In the genomic region with DNA sequence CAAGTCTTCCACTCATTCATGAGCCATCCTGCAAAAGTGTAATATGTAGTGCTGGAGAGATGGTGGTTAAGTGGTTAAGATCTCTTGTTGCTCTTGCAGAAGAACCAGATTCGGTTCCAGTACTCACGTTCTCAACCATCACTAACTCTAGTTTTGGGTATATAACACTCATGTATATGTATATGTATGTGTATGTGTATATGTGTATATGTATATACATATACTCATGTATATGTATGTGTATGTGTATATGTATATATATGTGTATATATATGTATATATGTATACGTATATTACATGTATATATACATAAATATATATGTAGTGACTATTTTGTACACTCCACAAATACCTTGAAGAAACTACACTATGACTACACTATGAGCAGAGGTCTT, we compare ENCODE assay signal across 7 mouse cellular contexts. TPM values are rescaled to one million over a fixed set of nuclear protein-coding genes. Genes with fewer than 3 reads are reported as not detected.
DNase-seq lines count a peak whose midpoint lies in the region; ATAC-seq and TF ChIP-seq lines count a peak whose summit lies in the region.

No protein-coding gene starts in this region.

- DNase-seq in lung, postnatal 25 days (ENCODE audit: low spot score), result no peak
- DNase-seq in forebrain, embryonic 11.5 days (ENCODE audit: low spot score), result no peak
- no peak for DNase-seq in limb, embryonic 14.5 days (ENCODE audit: low spot score)
- DNase-seq in gastrocnemius, postnatal 36 days, result no peak
- no peak for DNase-seq in kidney, adult 11 months

- 0 out of 2 replicates have a peak, but pooled peaks cover 3% of the 10 kb centered on the region for H3K4me1 ChIP-seq in lung, embryonic 15.5 days
- H3K4me1 ChIP-seq in forebrain, embryonic 11.5 days (replicated peaks; ENCODE audit: control insufficient read depth, insufficient read depth, low read length), result no peaks in the 10 kb centered on the region; the same call in 1 of the 2 replicates
- peaks cover 5% of the 10 kb centered on the region; the same call in 1 of the 2 replicates for H3K4me1 ChIP-seq in limb, embryonic 14.5 days (ENCODE audit: control insufficient read depth, insufficient read depth, low read length)
- H3K4me1 ChIP-seq in stomach, embryonic 14.5 days (ENCODE audit: control insufficient read depth, insufficient read depth, low read length), result no peaks in the 10 kb centered on the region

- intact Hi-C loops in gastrocnemius, postnatal 36 days (cut with DNase I), result no loop called here

- H3K9me3 ChIP-seq in lung, embryonic 15.5 days, result no peaks in the 10 kb centered on the region
- H3K9me3 ChIP-seq in forebrain, embryonic 11.5 days (ENCODE audit: control insufficient read depth, low read length), result no peaks in the 10 kb centered on the region
- H3K9me3 ChIP-seq in limb, embryonic 14.5 days (ENCODE audit: control insufficient read depth, low read length), result no peaks in the 10 kb centered on the region
- no peaks in the 10 kb centered on the region for H3K9me3 ChIP-seq in stomach, embryonic 14.5 days (ENCODE audit: control insufficient read depth, low read depth, low read length)

- H3K27me3 ChIP-seq in lung, embryonic 15.5 days, result no peaks in the 10 kb centered on the region
- no peaks in the 10 kb centered on the region for H3K27me3 ChIP-seq in forebrain, embryonic 11.5 days (ENCODE audit: control insufficient read depth, insufficient read depth, low read length)
- H3K27me3 ChIP-seq in limb, embryonic 14.5 days (ENCODE audit: control insufficient read depth, insufficient read depth, low read length), result no peaks in the 10 kb centered on the region
- H3K27me3 ChIP-seq in stomach, embryonic 14.5 days (ENCODE audit: control insufficient read depth, insufficient read depth, low read length), result no peaks in the 10 kb centered on the region

- no peak for ATAC-seq in lung, embryonic 15.5 days (ENCODE audit: borderline replicate concordance, extremely low read depth, low FRiP score, low TSS enrichment)
- ATAC-seq in forebrain, embryonic 11.5 days (replicated peaks; ENCODE audit: low FRiP score), result peak; percentile 42; the same call in 1 of the 2 replicates
- no peak for ATAC-seq in limb, embryonic 14.5 days (ENCODE audit: low FRiP score, low read depth)
- ATAC-seq in stomach, embryonic 14.5 days (ENCODE audit: insufficient number of reproducible peaks, insufficient read depth, low FRiP score, low read depth), result no peak

- H3K27ac ChIP-seq in lung, embryonic 15.5 days, result no peak overlapping the region
- no peak overlapping the region; the same call in 1 of the 2 replicates for H3K27ac ChIP-seq in forebrain, embryonic 11.5 days (ENCODE audit: low read depth, low read length)
- no peak overlapping the region; the same call in 1 of the 2 replicates for H3K27ac ChIP-seq in limb, embryonic 14.5 days (replicated peaks; ENCODE audit: low read depth, low read length)
- H3K27ac ChIP-seq in stomach, embryonic 14.5 days (ENCODE audit: low read length), result peak overlapping the region; percentile 85; the same call in 1 of the 2 replicates

- 57% methylated on average over 3 of the region's 3 CpGs for WGBS in lung, embryonic 15.5 days
- 71% methylated on average over 3 of the region's 3 CpGs for WGBS in forebrain, embryonic 11.5 days
- 71% methylated on average over 3 of the region's 3 CpGs for WGBS in limb, embryonic 14.5 days
- 67% methylated on average over 3 of the region's 3 CpGs for WGBS in stomach, embryonic 14.5 days

- H3K36me3 ChIP-seq in lung, embryonic 15.5 days, result no peaks in the 10 kb centered on the region
- no peaks in the 10 kb centered on the region for H3K36me3 ChIP-seq in forebrain, embryonic 11.5 days (ENCODE audit: control insufficient read depth, insufficient read depth, low read length)
- H3K36me3 ChIP-seq in limb, embryonic 14.5 days (ENCODE audit: control insufficient read depth, insufficient read depth, low read length), result peaks cover 9% of the 10 kb centered on the region; the same call in 1 of the 2 replicates
- H3K36me3 ChIP-seq in stomach, embryonic 14.5 days (ENCODE audit: control insufficient read depth, insufficient read depth, low read length), result peaks cover 4% of the 10 kb centered on the region; the same call in 1 of the 2 replicates

- H3K4me3 ChIP-seq in lung, embryonic 15.5 days, result peak overlapping the region; percentile 82
- H3K4me3 ChIP-seq in forebrain, embryonic 11.5 days (ENCODE audit: low read depth, low read length), result peak overlapping the region; percentile 76
- H3K4me3 ChIP-seq in limb, embryonic 14.5 days (replicated peaks; ENCODE audit: low read length), result peak overlapping the region; percentile 68
- H3K4me3 ChIP-seq in stomach, embryonic 14.5 days (ENCODE audit: low read depth, low read length), result peak overlapping the region; percentile 78

- peak overlapping the region; percentile 78 for H3K9ac ChIP-seq in lung, embryonic 15.5 days
- H3K9ac ChIP-seq in forebrain, embryonic 11.5 days (ENCODE audit: low read length), result peak overlapping the region; percentile 77
- peak overlapping the region; percentile 78 for H3K9ac ChIP-seq in limb, embryonic 14.5 days (ENCODE audit: low read depth, low read length, severe bottlenecking)
- peak overlapping the region; percentile 84 for H3K9ac ChIP-seq in stomach, embryonic 14.5 days (replicated peaks; ENCODE audit: low read depth, low read length)

- H3K4me2 ChIP-seq in lung, embryonic 15.5 days, result peak overlapping the region; percentile 68
- peak overlapping the region; percentile 71 for H3K4me2 ChIP-seq in forebrain, embryonic 11.5 days (ENCODE audit: low read depth, low read length, severe bottlenecking)
- peak overlapping the region; percentile 61 for H3K4me2 ChIP-seq in limb, embryonic 14.5 days (replicated peaks; ENCODE audit: low read depth, low read length, severe bottlenecking)
- peak overlapping the region; percentile 57 for H3K4me2 ChIP-seq in stomach, embryonic 14.5 days (replicated peaks; ENCODE audit: low read depth, low read length)

- TF ChIP-seq POLR2A in limb, embryonic 14.5 days (IDR thresholded peaks at IDR 0.05; ENCODE audit: borderline replicate concordance, extremely low read depth, insufficient read depth, insufficient read length), result no peak

RNA-seq across cellular contexts. Expression of a gene that starts 0.3 kb away (rescaled TPM):
- 88.7 and 94.3 TPM in 2 replicates for polyA plus RNA-seq in lung, embryonic 15.5 days (2015; fragmentation: Nextera tagmentation; extraction: Ambion mirVana)
- polyA plus RNA-seq in forebrain, embryonic 11.5 days (2014; fragmentation: Nextera tagmentation; extraction: Ambion mirVana), result 80.8 and 95.4 TPM in 2 replicates
- polyA plus RNA-seq in limb, embryonic 14.5 days (2012; rRNA removed), result 53.9 and 57.1 TPM in 2 replicates
- 81.0 and 90.4 TPM in 2 replicates for polyA plus RNA-seq in limb, embryonic 14.5 days (2014; fragmentation: Nextera tagmentation; extraction: Ambion mirVana)
- polyA plus RNA-seq in stomach, embryonic 14.5 days (2014; fragmentation: Nextera tagmentation; extraction: Ambion mirVana), result 89.5 and 93.2 TPM in 2 replicates
- total RNA-seq in gastrocnemius, postnatal 36 days (2021), result 10 to 100 TPM; 10.1 to 12.0 TPM

RNA-seq across cellular contexts. Expression of a gene that starts 40.7 kb away (rescaled TPM):
- polyA plus RNA-seq in lung, embryonic 15.5 days (2015; fragmentation: Nextera tagmentation; extraction: Ambion mirVana), result 0.16 and 0.19 TPM in 2 replicates
- not detected in 2 replicates for polyA plus RNA-seq in forebrain, embryonic 11.5 days (2014; fragmentation: Nextera tagmentation; extraction: Ambion mirVana)
- polyA plus RNA-seq in limb, embryonic 14.5 days (2012; rRNA removed), result not detected in 2 replicates
- 0.07 TPM in 1 of 2 replicates, not detected in the other for polyA plus RNA-seq in limb, embryonic 14.5 days (2014; fragmentation: Nextera tagmentation; extraction: Ambion mirVana)
- polyA plus RNA-seq in stomach, embryonic 14.5 days (2014; fragmentation: Nextera tagmentation; extraction: Ambion mirVana), result not detected in 2 replicates
- not detected for total RNA-seq in gastrocnemius, postnatal 36 days (2021)
